Mouse (Mus musculus): Measurements from ENCODE around the gene Sult6b1. TPM values are rescaled to one million over a fixed set of nuclear protein-coding genes. Genes with fewer than 3 reads are reported as not detected.

Gene Sult6b1
- total RNA-seq (2015; ENCODE audit: low replicate concordance), result not detected in 2 replicates
- 0.70 TPM in 1 of 2 replicates, not detected in the other for total RNA-seq (2017; ENCODE audit: low replicate concordance)

DNA sequence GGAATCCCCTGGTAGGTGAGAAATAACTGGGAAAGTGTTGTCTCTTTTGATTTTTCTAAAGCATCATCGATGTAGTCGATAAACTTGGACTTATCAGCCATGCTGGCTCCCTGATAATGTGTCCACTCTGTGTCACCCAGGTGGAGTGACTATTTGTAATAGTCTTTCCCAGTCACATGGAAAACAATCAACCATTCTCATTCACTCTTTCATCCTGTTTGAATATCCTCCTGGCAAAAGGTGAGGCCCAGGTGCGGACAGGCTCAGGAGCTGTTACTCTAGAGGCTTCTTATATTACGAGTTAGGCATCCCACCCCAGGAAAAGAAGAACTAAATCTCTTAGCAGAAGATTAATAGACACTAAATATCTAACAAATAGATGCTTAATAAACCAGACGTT is at the start of gene Sult6b1:
Gene Sult6b1, minus strand, starts transcription at position 101 of the 400 bp plus-strand sequence.
- ATAC-seq (replicated peaks; ENCODE audit: low FRiP score, poor library complexity, severe bottlenecking), result no peak

DNA sequence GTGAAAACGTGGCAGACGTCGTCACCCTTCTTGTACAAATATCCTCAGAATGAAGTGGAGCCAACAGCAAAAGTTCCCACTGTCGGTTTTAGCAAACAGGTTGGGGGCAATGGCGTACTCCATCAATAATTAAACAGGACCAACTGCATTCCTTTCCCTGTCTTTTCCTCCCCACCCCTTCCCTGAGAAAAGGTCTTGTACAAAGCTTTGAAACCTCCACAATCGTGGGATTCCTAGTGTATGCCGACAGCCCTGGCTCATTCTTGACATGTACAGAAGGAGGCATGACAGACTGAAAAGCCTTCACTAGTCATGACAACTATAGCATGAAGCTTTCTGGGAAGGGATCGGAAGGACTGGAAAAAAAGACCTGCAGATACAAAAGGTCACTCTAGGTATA is 46.4 kb upstream of the Sult6b1 start:
- ATAC-seq (replicated peaks; ENCODE audit: low FRiP score, poor library complexity, severe bottlenecking), result no peak

DNA sequence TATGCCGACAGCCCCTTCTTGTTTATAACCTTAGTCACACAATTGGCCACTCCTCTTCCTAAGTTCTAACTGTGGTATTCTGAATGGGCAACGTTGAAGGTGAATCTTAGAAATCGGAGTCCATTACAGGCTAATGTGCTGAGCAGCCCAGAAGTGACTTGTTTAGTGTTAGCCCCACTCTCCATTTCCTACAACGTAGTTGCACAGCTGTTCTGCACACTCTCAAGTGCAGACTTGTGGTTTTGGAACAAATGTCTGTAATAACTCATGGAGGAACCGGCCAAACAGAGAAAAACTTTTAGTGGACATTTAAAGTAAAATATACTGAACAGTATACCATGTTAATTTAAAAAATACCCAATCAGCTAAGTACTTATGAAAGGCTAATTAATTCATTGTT is 45.3 kb upstream of the Sult6b1 start:
- ATAC-seq (replicated peaks; ENCODE audit: low FRiP score, poor library complexity, severe bottlenecking), result no peak

DNA sequence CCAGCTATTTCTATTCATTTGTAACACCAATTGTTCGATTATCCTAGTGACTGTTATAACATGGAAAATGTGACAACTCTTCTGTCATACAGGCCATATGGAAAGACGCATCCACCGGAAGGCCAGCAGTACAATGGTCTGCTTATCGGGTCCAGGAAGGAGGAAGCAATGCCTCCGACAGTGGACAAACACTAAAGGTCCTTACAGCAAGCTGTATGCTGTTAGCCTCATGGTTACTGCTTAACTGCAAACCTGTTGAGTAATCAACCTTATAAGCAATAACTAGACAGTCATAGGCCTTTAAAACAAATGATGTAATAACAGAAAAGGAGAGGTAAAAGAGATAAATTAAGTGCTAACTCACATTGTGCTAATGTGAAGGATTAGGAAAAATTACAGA is 44.4 kb upstream of the Sult6b1 start:
- ATAC-seq (replicated peaks; ENCODE audit: low FRiP score, poor library complexity, severe bottlenecking), result no peak

DNA sequence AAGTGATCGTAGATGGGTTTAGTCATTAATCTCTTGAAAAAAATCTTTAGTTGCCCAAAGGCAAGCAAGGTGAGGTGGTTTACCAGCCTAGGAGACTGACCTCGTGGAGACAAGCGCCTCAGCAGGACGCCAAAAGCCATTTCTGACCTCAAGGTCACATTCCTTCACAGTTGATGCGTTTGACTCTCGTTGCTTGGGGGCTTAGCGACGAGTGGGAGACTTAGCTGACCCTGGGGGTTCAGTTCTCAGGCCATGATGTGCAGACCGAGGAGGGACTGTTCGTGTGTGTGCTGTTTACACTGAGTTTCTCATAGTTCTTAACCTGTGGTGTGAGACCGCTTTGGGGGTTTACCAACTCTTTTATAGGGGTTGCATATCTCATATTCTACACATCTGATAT is 35.8 kb upstream of the Sult6b1 start:
- no peak for ATAC-seq (replicated peaks; ENCODE audit: low FRiP score, poor library complexity, severe bottlenecking)

DNA sequence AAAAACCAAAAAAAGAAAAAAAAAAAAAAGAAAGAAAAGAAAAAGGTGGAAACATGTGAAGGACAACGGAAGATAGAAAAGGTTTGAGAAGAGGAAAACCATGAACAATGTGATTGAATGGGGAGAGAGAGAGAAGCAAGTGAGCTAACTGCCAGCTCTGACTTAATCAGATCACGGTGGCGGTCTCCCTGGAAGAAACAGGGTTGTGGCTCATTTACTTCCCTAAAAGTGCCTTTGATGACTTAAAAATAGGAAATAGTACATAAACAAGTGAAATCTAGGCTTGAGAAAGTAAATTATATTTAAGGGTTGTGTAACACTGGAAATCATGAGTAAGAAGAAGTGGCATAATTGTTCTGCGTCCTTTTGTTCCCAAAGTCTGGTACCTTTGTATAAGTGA is 32.1 kb upstream of the Sult6b1 start:
- ATAC-seq (replicated peaks; ENCODE audit: low FRiP score, poor library complexity, severe bottlenecking), result no peak

DNA sequence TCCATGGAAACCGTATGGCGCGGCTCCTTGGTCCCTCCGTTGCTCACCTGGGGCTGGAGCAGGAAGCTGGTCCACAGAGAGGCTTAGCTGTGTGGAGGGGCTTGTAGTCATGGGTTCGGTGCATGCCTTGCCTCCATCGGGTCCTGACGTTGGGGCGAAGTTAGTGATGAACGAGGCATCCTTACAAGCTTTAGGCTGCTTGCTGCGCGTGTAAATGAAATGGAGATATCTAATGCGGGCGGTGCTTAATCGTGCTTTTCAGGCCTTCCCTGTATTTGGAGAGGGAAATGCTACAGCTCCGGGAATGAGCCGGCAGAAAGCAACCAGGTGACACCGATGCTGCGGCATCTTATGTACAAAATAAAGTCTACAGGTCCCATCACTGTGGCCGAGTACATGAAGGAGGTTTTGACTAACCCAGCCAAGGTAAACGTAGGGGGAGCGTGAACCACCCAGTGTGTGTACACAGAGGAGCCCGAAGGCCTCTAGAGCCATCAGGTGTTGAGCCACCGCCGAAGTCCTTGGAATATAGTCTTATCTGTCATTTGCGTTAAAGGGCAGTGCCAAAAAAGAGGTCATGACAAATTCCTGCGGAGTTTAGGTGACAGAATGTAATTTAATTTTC is 30.5 kb upstream of the Sult6b1 start:
- peak; percentile 67 for ATAC-seq (replicated peaks; ENCODE audit: low FRiP score, poor library complexity, severe bottlenecking)

DNA sequence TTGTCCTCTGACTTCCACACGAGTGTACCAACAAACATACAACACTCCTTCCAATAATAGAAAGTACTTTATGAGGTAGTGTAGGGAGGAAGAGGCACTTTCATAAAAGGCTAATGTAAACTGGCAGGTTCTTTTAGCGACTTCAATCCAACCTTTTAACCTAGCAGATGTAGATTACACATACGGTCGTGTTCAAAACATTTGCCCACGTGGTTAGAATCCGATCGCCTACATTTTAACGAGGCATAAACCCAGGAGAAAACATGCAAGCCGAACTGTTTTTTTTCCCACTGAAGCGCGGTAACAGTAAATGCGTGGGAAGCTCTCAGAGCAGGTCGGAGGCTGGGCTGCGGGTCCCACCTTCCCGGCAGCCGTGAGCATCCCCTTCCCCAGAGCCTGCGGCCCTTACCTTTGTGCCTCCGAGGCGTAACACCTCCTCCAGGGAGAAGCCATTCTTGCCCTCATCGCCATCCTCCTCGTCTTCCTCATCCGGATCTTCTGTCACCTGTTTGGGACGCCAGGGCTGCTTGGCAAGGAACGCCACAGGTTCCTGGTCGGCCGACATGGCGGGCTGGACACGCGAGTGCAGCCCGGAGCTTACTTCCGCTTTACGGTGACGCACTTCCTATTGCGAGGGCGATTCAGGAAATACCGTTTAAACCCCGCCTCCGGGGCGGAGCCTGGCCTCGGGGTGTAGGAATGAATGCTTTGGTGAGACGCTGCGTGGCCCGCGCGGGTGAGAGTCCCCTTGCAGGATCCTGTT is 29.9 kb upstream of the Sult6b1 start, which contains the start of the genes Cebpz and Ndufaf7:
Gene Cebpz, minus strand, starts transcription at position 601 of the 763 bp plus-strand sequence.
Gene Ndufaf7, plus strand, starts transcription at position 671 of the 763 bp plus-strand sequence.
- ATAC-seq (replicated peaks; ENCODE audit: low FRiP score, poor library complexity, severe bottlenecking), result peak; percentile 99

DNA sequence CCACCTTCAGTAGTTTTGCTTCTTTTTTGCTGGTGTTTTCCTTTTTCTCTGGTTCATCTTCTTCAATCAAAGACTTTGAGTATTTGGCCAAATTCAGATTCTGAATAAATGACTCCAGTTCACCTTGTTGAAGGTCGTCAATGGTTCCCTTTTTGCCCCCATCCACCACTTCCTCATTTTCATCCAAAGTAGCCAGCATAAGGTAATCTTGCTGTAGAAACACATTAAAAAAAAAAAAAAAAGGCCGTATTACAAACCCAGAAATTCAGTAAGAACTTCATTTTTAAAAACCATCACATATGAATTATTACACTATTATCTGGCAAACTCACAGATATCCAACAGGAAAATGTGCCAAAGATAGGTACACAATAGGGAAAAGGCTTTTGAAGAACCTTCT is 29.1 kb upstream of the Sult6b1 start:
- ATAC-seq (replicated peaks; ENCODE audit: low FRiP score, poor library complexity, severe bottlenecking), result no peak

DNA sequence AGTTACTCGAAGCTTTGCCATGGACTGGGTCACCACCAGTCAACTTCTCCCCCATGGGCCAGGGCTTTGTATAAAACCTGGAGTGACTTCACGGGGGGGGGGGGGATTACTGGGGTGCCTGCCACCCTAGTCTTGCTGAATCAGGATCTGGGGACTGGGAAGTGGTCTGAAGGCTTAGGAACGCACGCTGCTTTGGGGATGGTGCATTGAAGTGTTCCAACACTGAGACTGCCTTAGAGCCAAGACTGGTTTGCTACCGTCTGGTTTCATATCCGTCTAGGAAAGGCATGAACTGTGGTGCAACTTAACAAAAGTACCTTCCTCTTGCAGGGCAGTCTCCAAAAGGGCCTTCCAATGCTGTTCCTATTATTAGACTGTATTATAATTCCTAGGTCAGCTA is 10.9 kb upstream of the Sult6b1 start:
- ATAC-seq (replicated peaks; ENCODE audit: low FRiP score, poor library complexity, severe bottlenecking), result no peak

DNA sequence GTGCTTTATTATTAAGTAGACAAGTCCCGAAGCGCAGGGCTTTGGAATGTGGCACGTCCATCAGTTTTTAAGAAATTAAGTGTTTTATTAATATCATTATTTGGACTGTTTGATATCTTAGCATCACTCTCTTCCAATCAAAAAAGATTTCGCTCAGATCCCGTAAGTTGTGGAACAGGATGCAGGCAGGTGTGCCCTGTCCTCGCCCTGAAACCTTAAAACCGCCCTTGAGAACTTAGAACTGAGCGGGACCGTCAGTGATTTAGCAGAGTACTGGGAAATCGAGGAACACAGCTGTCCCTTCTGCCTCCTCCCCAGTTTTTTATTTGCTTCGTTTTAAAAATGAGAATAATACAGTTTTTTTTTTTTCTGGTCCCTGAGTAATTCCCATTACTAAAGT is 10.1 kb upstream of the Sult6b1 start:
- no peak for ATAC-seq (replicated peaks; ENCODE audit: low FRiP score, poor library complexity, severe bottlenecking)

DNA sequence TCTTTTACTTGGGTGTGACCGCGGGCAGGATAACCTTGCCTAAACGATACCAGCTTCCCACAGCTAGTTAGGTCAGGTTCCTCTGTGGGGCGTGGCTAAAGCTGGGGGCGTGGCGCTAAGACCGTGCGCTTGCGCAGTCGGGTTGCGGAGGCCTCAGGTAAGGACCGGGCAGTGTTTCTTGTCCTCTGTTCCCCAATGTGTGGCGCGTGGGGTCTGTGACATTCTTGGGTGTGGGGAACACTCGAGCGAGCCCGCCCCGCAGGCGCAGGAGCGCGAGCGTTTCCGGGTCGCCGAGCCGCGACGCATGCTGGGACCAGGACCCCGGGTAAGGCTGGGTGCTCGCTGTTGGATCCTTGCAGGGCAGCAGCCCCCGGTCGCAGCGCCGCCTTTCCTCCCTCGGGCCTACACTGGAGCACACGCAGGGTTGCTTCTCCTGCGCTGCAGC is 9.6 kb upstream of the Sult6b1 start, which contains the start of gene Cebpzos:
Gene Cebpzos, plus strand, starts transcription at position 132 of the 445 bp plus-strand sequence.
- ATAC-seq (replicated peaks; ENCODE audit: low FRiP score, poor library complexity, severe bottlenecking), result peak; percentile 96

DNA sequence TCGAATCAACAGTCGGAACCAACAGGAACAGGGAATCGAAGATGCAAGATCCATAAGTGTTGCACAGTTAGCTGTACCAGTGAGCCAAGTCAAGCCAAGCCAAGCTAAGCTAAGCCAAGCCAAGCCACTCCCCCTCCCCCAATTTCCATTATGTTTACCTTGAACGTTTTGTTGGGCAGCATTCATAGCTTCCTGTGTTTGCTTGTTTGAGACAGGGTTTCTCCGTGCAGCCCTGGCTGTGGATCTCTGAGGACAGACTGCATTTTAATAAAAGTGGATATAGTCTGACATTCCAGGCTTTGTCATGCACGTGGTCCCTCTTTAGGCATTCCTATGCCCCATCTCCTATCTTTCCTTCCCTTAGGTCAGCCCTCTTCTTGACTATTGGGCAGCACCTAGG is 9.0 kb upstream of the Sult6b1 start:
- peak; percentile 44 for ATAC-seq (replicated peaks; ENCODE audit: low FRiP score, poor library complexity, severe bottlenecking)

DNA sequence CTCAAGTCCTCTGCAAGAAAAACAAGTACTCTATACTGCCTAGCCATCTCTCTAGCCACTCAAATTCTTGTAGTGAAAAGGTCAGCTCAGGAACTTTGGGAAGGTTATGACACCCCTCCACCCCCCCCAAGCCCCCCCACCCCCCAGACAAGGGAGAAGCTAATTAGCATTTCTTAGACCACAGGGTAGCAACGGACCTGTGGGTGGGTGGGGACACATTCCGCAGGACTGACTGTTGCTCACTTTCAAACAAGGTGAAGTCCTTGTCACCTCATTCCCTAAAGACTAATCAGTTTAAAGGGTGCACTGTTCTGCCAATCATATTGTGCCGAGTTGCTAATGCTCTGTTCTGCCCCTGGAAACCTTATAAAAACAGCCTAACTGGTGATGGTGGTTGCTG is 7.1 kb upstream of the Sult6b1 start:
- ATAC-seq (replicated peaks; ENCODE audit: low FRiP score, poor library complexity, severe bottlenecking), result no peak

DNA sequence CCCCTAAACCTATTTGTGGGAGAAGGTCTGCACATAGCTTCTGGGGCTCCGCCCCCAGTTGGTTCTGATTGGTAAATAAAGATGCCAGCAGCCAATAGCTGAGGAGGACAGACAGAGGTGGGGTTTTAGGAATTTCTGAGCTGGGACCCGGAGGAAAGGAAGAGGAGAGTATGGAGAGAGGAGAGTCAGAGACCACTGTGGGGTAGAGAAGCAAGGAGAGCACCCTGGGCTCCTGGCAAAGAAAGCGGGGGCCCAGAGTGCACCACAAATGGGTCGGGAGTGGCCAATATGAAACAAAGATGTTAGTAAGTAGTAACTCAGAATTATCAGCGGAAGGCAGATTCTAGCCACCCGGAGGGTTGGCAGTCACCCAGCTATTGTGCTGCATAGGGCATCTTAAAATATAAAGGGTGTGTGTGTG is 6.1 kb upstream of the Sult6b1 start:
- ATAC-seq (replicated peaks; ENCODE audit: low FRiP score, poor library complexity, severe bottlenecking), result no peak

DNA sequence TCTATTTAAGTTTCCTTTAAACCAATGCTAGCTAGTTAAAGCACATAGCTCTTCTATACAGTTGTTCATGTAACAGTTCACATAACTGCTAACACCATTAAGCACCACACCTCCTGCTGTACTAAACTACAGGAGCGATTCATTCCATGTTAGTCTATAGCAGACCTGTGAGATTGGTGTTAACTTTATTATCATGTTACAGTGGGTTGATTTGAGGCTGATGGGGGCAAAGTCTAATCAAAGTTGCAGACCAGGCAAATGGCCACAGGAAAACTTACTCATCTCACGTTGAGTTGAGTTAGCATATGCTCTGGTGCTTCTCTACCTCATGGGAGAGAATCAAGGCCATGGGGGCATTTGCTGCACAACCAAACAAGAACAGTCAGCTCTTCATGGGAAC is 2.6 kb upstream of the Sult6b1 start:
- no peak for ATAC-seq (replicated peaks; ENCODE audit: low FRiP score, poor library complexity, severe bottlenecking)

DNA sequence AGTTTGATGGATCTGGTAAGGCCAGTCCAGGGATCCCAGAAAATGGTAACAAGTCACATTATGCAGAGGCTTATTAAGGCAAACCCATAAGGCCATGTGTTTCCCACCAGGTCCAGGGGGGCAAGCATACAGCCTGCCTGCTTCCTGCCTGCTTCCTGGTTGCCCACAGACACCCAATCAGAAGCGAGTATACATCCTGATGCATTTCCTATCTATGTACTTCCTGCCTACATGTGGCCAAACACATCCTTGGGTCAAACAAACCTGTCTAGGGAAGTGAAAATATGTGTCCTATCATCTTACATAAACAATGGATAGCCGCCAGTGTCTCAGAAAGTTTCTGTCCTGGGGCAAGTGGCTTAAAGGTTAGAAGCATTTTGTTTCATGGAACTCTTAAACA is 3.6 kb downstream of the Sult6b1 start:
- no peak for ATAC-seq (replicated peaks; ENCODE audit: low FRiP score, poor library complexity, severe bottlenecking)

DNA sequence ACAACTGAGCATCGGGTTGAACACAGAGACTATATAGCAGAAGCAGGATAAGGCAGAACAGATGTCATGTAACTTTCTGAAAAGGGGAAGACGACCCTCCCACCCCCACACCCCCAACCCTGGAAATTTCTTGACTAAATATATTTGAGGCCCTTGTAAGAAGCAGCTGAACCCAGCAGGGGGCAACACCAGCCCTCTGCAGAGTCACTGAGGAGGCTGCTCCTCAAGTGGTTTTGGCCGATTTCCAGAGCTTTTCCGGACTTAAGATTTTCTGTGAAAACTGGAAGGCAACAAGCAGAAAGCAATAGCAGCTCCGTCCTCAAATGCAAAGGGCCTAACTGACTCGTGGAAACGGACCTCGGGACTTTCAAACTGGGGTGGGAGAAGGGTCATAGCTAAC is 11.4 kb downstream of the Sult6b1 start:
- no peak for ATAC-seq (replicated peaks; ENCODE audit: low FRiP score, poor library complexity, severe bottlenecking)

DNA sequence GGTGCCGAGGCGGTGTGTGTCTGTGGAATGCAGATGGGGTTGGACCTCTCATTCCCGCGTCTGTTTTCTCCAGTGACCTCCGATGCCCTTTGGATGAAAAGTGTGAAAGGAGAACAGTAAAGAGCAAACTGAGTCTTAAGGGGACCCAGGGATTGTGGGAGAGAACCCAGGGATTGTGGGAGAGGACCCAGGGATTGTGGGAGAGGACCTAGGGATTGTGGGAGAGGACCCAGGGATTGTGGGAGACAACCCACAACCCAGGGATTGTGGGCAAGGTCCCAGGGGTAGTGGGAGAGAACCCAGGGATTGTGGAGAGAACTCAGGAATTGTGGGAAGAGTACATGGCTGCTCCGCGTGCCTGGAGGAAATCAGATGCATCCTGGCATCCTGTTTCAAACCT is 11.8 kb downstream of the Sult6b1 start:
- ATAC-seq (replicated peaks; ENCODE audit: low FRiP score, poor library complexity, severe bottlenecking), result no peak

DNA sequence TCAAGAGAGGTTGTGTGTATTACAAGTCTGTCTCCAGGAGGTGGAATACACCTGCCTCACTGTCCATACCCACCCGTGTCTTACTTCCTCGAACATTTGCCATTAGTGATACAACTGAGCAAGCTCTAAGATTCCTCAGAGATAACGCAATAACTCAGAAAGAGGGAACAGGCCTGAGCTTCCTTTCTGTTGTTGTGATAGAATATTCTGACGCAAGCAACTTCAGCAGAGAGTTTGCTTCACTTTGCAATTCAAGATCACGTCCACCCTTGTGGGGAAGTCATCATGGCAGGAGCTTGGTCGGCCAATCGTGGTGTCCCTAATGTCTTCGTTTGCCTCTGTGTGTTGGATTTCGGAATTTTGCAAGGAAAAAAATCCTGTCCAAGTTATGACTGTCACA is 15.8 kb downstream of the Sult6b1 start:
- ATAC-seq (replicated peaks; ENCODE audit: low FRiP score, poor library complexity, severe bottlenecking), result no peak

DNA sequence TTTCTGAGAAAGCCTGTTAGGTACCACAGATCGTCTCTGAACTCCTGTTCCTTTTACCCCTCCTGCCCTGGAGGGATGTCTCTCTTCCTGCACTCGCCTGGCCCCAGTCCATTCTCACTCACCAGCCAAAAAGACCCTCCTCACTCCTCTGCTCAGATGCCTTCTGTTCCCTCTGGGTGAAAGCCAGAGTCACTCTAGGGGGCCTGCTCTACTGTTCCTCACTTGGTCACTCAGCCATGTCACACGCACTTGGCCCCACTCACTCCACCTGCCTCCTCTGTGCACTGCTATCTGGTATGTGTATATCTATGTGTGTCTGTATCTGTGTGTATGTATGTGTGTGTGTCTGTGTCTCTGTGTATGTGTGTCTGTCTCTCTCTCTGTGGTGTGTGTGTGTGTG is 17.6 kb downstream of the Sult6b1 start:
- 0 out of 2 replicates have a peak, but pooled peaks have one; percentile 38 for ATAC-seq (replicated peaks; ENCODE audit: low FRiP score, poor library complexity, severe bottlenecking)

All from erythroblast, adult 5-6 weeks (primary cell).